ENCODE assay signal across 9 mouse cellular contexts in genomic region chr4:83182178-83183068, GRCm38 (mm10).
DNase-seq lines count a peak whose midpoint lies in the region; ATAC-seq lines count a peak whose summit lies in the region.
"Had no signal": no experiment of that assay in that cellular context is flagged by ENCODE, and none has a peak within 500 bp of the region (broad histone marks: within the 10 kb centered on the region; RNA-seq: fewer than 3 reads in every experiment).

No protein-coding gene starts in this region.

- H3K9ac ChIP-seq in midbrain, embryonic 11.5 days (ENCODE audit: low read length) = no peak overlapping the region
- H3K9ac ChIP-seq in midbrain, embryonic 14.5 days (replicated peaks; ENCODE audit: low read length) = no peak overlapping the region
- H3K9ac ChIP-seq in forebrain, embryonic 16.5 days (replicated peaks; ENCODE audit: low read depth, low read length) = no peak overlapping the region
- H3K9ac ChIP-seq in midbrain, embryonic 15.5 days = no peak overlapping the region
- H3K9ac ChIP-seq: hindbrain, embryonic 15.5 days had no signal

- H3K4me3 ChIP-seq in midbrain, embryonic 11.5 days (ENCODE audit: low read depth, low read length) = no peak overlapping the region
- H3K4me3 ChIP-seq in midbrain, embryonic 14.5 days (replicated peaks; ENCODE audit: low read depth, low read length) = no peak overlapping the region
- no peak overlapping the region for H3K4me3 ChIP-seq in forebrain, embryonic 16.5 days (replicated peaks; ENCODE audit: low read length)
- no peak overlapping the region for H3K4me3 ChIP-seq in midbrain, embryonic 15.5 days
- H3K4me3 ChIP-seq: hindbrain, embryonic 15.5 days had no signal

- no peaks in the 10 kb centered on the region for H3K27me3 ChIP-seq in midbrain, embryonic 11.5 days (ENCODE audit: control insufficient read depth, insufficient read depth, low read length)
- H3K27me3 ChIP-seq in midbrain, embryonic 14.5 days (ENCODE audit: control insufficient read depth, insufficient read depth, low read length) = no peaks in the 10 kb centered on the region
- H3K27me3 ChIP-seq in forebrain, embryonic 16.5 days (replicated peaks; ENCODE audit: control insufficient read depth, insufficient read depth, low read length) = no peaks in the 10 kb centered on the region
- H3K27me3 ChIP-seq in midbrain, embryonic 15.5 days (replicated peaks) = no peaks in the 10 kb centered on the region
- H3K27me3 ChIP-seq: hindbrain, embryonic 15.5 days had no signal

- H3K4me2 ChIP-seq in midbrain, embryonic 11.5 days = no peak overlapping the region
- H3K4me2 ChIP-seq in midbrain, embryonic 14.5 days (ENCODE audit: low read length) = no peak overlapping the region
- no peak overlapping the region for H3K4me2 ChIP-seq in forebrain, embryonic 16.5 days (ENCODE audit: low read length)
- H3K4me2 ChIP-seq in midbrain, embryonic 15.5 days = no peak overlapping the region
- H3K4me2 ChIP-seq: hindbrain, embryonic 15.5 days had no signal

- no peaks in the 10 kb centered on the region for H3K36me3 ChIP-seq in midbrain, embryonic 11.5 days (ENCODE audit: control insufficient read depth, insufficient read depth, low read length)
- H3K36me3 ChIP-seq in midbrain, embryonic 14.5 days (ENCODE audit: control insufficient read depth, insufficient read depth, low read length) = no peaks in the 10 kb centered on the region
- H3K36me3 ChIP-seq in forebrain, embryonic 16.5 days (ENCODE audit: control insufficient read depth, insufficient read depth) = no peaks in the 10 kb centered on the region
- H3K36me3 ChIP-seq in midbrain, embryonic 15.5 days (replicated peaks) = no peaks in the 10 kb centered on the region
- H3K36me3 ChIP-seq: hindbrain, embryonic 15.5 days had no signal

- peak; percentile 66 for DNase-seq in heart, adult 11 months
- DNase-seq in heart, postnatal 4 days = no peak
- peak; percentile 51 for DNase-seq in midbrain, embryonic 11.5 days (ENCODE audit: low spot score, missing footprints)
- no peak for DNase-seq in midbrain, embryonic 14.5 days
- no peak for DNase-seq in adrenal gland, adult 2 months

- 80% methylated on average over 8 of the region's 8 CpGs for WGBS in midbrain, embryonic 11.5 days
- WGBS in midbrain, embryonic 14.5 days = 72% methylated on average over 8 of the region's 8 CpGs
- 48% methylated on average over 8 of the region's 8 CpGs for WGBS in forebrain, embryonic 16.5 days
- WGBS in midbrain, embryonic 15.5 days = 74% methylated on average over 8 of the region's 8 CpGs

- no peak overlapping the region for H3K27ac ChIP-seq in midbrain, embryonic 11.5 days (ENCODE audit: low read depth, low read length)
- H3K27ac ChIP-seq in midbrain, embryonic 14.5 days (replicated peaks; ENCODE audit: low read depth, low read length) = no peak overlapping the region
- no peak overlapping the region for H3K27ac ChIP-seq in forebrain, embryonic 16.5 days (ENCODE audit: low read length)
- no peak overlapping the region for H3K27ac ChIP-seq in midbrain, embryonic 15.5 days
- H3K27ac ChIP-seq: hindbrain, embryonic 15.5 days had no signal

- ATAC-seq in midbrain, embryonic 11.5 days (ENCODE audit: low FRiP score) = no peak
- ATAC-seq in midbrain, embryonic 14.5 days (ENCODE audit: low FRiP score, low TSS enrichment) = no peak
- peak; percentile 26; the same call in 1 of the 2 replicates for ATAC-seq in forebrain, embryonic 16.5 days
- peak; percentile 55; the same call in 1 of the 2 replicates for ATAC-seq in midbrain, embryonic 15.5 days (replicated peaks)
- ATAC-seq: activated CD4-positive, CD25-positive, alpha-beta regulatory T cell, adult 4 months had no signal

- H3K4me1 ChIP-seq in midbrain, embryonic 11.5 days (ENCODE audit: control insufficient read depth, insufficient read depth, low read length) = no peaks in the 10 kb centered on the region
- no peaks in the 10 kb centered on the region for H3K4me1 ChIP-seq in midbrain, embryonic 14.5 days (ENCODE audit: control insufficient read depth, insufficient read depth, low read length)
- peaks cover 12% of the 10 kb centered on the region for H3K4me1 ChIP-seq in forebrain, embryonic 16.5 days (replicated peaks; ENCODE audit: control insufficient read depth, insufficient read depth, low read length)
- H3K4me1 ChIP-seq in midbrain, embryonic 15.5 days = peaks cover 5% of the 10 kb centered on the region

- no peaks in the 10 kb centered on the region for H3K9me3 ChIP-seq in midbrain, embryonic 11.5 days (ENCODE audit: control insufficient read depth, low read length)
- no peaks in the 10 kb centered on the region for H3K9me3 ChIP-seq in midbrain, embryonic 14.5 days (ENCODE audit: control insufficient read depth, low read length)
- H3K9me3 ChIP-seq in forebrain, embryonic 16.5 days (ENCODE audit: control insufficient read depth, low read length) = no peaks in the 10 kb centered on the region
- no peaks in the 10 kb centered on the region for H3K9me3 ChIP-seq in midbrain, embryonic 15.5 days
- H3K9me3 ChIP-seq: hindbrain, embryonic 15.5 days had no signal

Comparison
In these comparisons a context has a peak if more than half of its experiments do, and no peak if none do; other contexts are left out.
1. DNase-seq: peak in heart, adult 11 months (single experiment) and midbrain, embryonic 11.5 days (single experiment); none in heart, postnatal 4 days (single experiment), midbrain, embryonic 14.5 days (single experiment) and adrenal gland, adult 2 months (single experiment).
2. ATAC-seq: peak in forebrain, embryonic 16.5 days (single experiment) and midbrain, embryonic 15.5 days (single experiment); none in midbrain, embryonic 11.5 days (single experiment) and midbrain, embryonic 14.5 days (single experiment).